Mouse (Mus musculus): ENCODE measurements around the gene Spag8. TPM values are rescaled to one million over a fixed set of nuclear protein-coding genes. Genes with fewer than 3 reads are reported as not detected.

The Spag8 gene
- polyA plus RNA-seq, 1 experiment: 0.02 TPM

GRCm38 (mm10) chr4:43640491-43640890 lies 12.9 kb downstream of the Spag8 start:
- Histone ChIP-seq H3K27me3 (ENCODE audit: control insufficient read depth, insufficient read depth, insufficient read length) (no peaks in the 10 kb centered on the region), H3K36me3 (ENCODE audit: control insufficient read depth, insufficient read depth) (no peaks in the 10 kb centered on the region), H3K4me3 (no peak overlapping the region), H3ac (ENCODE audit: control insufficient read depth, insufficient read length) (no peak overlapping the region), H3K79me2 (ENCODE audit: control insufficient read depth, insufficient read depth) (no peaks in the 10 kb centered on the region), H3K4me2 (ENCODE audit: low read depth) (no peak overlapping the region)
- TF ChIP-seq MYOG (IDR thresholded peaks at IDR 0.05; ENCODE audit: control insufficient read depth in 1 of 3, insufficient read depth in 1 of 3, insufficient read length in 2 of 3, low read depth in 2 of 3) (no peak), REST (IDR thresholded peaks at IDR 0.05; ENCODE audit: insufficient read depth, insufficient read length) (no peak), TCF3 (IDR thresholded peaks at IDR 0.05; ENCODE audit: insufficient read length, low read depth) (no peak), CEBPB (IDR thresholded peaks at IDR 0.05; ENCODE audit: insufficient read depth, poor library complexity, severe bottlenecking) (no peak), MYOD1 (IDR thresholded peaks at IDR 0.05; ENCODE audit: control insufficient read depth in 1 of 3, insufficient read length in 2 of 3, low read depth in 2 of 3) (no peak), MAX (IDR thresholded peaks at IDR 0.05; ENCODE audit: low read depth) (no peak), POLR2A (IDR thresholded peaks at IDR 0.05; ENCODE audit: insufficient read length, low read depth) (no peak), TCF12 (IDR thresholded peaks at IDR 0.05; ENCODE audit: insufficient read depth, poor library complexity, severe bottlenecking) (no peak), SRF (IDR thresholded peaks at IDR 0.05; ENCODE audit: control insufficient read depth, insufficient read length, low read depth) (no peak), POLR2AphosphoS2 (IDR thresholded peaks at IDR 0.05; ENCODE audit: insufficient read length, low read depth) (no peak)

GRCm38 (mm10) chr4:43640076-43640475 lies 13.3 kb downstream of the Spag8 start:
- no peaks in the 10 kb centered on the region for H3K79me2 ChIP-seq (ENCODE audit: control insufficient read depth, insufficient read depth)
- TF ChIP-seq MAX (IDR thresholded peaks at IDR 0.05; ENCODE audit: low read depth) (no peak), MYOD1 (IDR thresholded peaks at IDR 0.05; ENCODE audit: control insufficient read depth in 1 of 3, insufficient read length in 2 of 3, low read depth in 2 of 3) (no peak), SRF (IDR thresholded peaks at IDR 0.05; ENCODE audit: control insufficient read depth, insufficient read length, low read depth) (no peak), POLR2AphosphoS2 (IDR thresholded peaks at IDR 0.05; ENCODE audit: insufficient read length, low read depth) (no peak), MYOG (IDR thresholded peaks at IDR 0.05; ENCODE audit: control insufficient read depth in 1 of 3, insufficient read depth in 1 of 3, insufficient read length in 2 of 3, low read depth in 2 of 3) (no peak), TCF12 (IDR thresholded peaks at IDR 0.05; ENCODE audit: insufficient read depth, poor library complexity, severe bottlenecking) (no peak), CEBPB (IDR thresholded peaks at IDR 0.05; ENCODE audit: insufficient read depth, poor library complexity, severe bottlenecking) (no peak), E2F4 (IDR thresholded peaks at IDR 0.05; ENCODE audit: insufficient read depth) (no peak), TCF3 (IDR thresholded peaks at IDR 0.05; ENCODE audit: insufficient read length, low read depth) (no peak), REST (IDR thresholded peaks at IDR 0.05; ENCODE audit: insufficient read depth, insufficient read length) (no peak), USF1 (IDR thresholded peaks at IDR 0.05; ENCODE audit: low read depth) (no peak), POLR2A (IDR thresholded peaks at IDR 0.05; ENCODE audit: insufficient read length, low read depth) (no peak)
- no peak overlapping the region for H3K4me3 ChIP-seq
- H3K27me3 ChIP-seq (ENCODE audit: control insufficient read depth, insufficient read depth, insufficient read length): no peaks in the 10 kb centered on the region
- no peak overlapping the region for H3K4me2 ChIP-seq (ENCODE audit: low read depth)
- H3ac ChIP-seq (ENCODE audit: control insufficient read depth, insufficient read length): no peak overlapping the region
- no peaks in the 10 kb centered on the region for H3K36me3 ChIP-seq (ENCODE audit: control insufficient read depth, insufficient read depth)

- Histone ChIP-seq H3K36me3 (ENCODE audit: control insufficient read depth, insufficient read depth) (no peaks in the 10 kb centered on the region), H3ac (ENCODE audit: control insufficient read depth, insufficient read length) (no peak overlapping the region), H3K27me3 (ENCODE audit: control insufficient read depth, insufficient read depth, insufficient read length) (no peaks in the 10 kb centered on the region), H3K4me3 (no peak overlapping the region), H3K79me2 (ENCODE audit: control insufficient read depth, insufficient read depth) (no peaks in the 10 kb centered on the region), H3K4me2 (ENCODE audit: low read depth) (no peak overlapping the region)
- TF ChIP-seq MAX (IDR thresholded peaks at IDR 0.05; ENCODE audit: low read depth): no peak
Measured at GRCm38 (mm10) chr4:43636751-43637150, 16.6 kb downstream of the Spag8 start.

- no peak overlapping the region for H3ac ChIP-seq (ENCODE audit: control insufficient read depth, insufficient read length)
- H3K4me2 ChIP-seq (ENCODE audit: low read depth): no peak overlapping the region
- H3K4me3 ChIP-seq: no peak overlapping the region
- TF ChIP-seq SRF (IDR thresholded peaks at IDR 0.05; ENCODE audit: control insufficient read depth, insufficient read length, low read depth): no peak
- TF ChIP-seq REST (IDR thresholded peaks at IDR 0.05; ENCODE audit: insufficient read depth, insufficient read length): no peak
- TF ChIP-seq MAX (IDR thresholded peaks at IDR 0.05; ENCODE audit: low read depth): no peak
- TF ChIP-seq POLR2A (IDR thresholded peaks at IDR 0.05; ENCODE audit: insufficient read length, low read depth): no peak
- no peak for TF ChIP-seq TCF12 (IDR thresholded peaks at IDR 0.05; ENCODE audit: insufficient read depth, poor library complexity, severe bottlenecking)
- TF ChIP-seq MYOD1 (IDR thresholded peaks at IDR 0.05; ENCODE audit: control insufficient read depth in 1 of 3, insufficient read length in 2 of 3, low read depth in 2 of 3): no peak
- no peak for TF ChIP-seq MYOG (IDR thresholded peaks at IDR 0.05; ENCODE audit: control insufficient read depth in 1 of 3, insufficient read depth in 1 of 3, insufficient read length in 2 of 3, low read depth in 2 of 3)
- TF ChIP-seq POLR2AphosphoS2 (IDR thresholded peaks at IDR 0.05; ENCODE audit: insufficient read length, low read depth): no peak
- no peak for TF ChIP-seq E2F4 (IDR thresholded peaks at IDR 0.05; ENCODE audit: insufficient read depth)
- no peak for TF ChIP-seq TCF3 (IDR thresholded peaks at IDR 0.05; ENCODE audit: insufficient read length, low read depth)
- no peak for TF ChIP-seq CEBPB (IDR thresholded peaks at IDR 0.05; ENCODE audit: insufficient read depth, poor library complexity, severe bottlenecking)
- no peaks in the 10 kb centered on the region for H3K36me3 ChIP-seq (ENCODE audit: control insufficient read depth, insufficient read depth)
- no peaks in the 10 kb centered on the region for H3K27me3 ChIP-seq (ENCODE audit: control insufficient read depth, insufficient read depth, insufficient read length)
- H3K79me2 ChIP-seq (ENCODE audit: control insufficient read depth, insufficient read depth): no peaks in the 10 kb centered on the region
Measured at GRCm38 (mm10) chr4:43634621-43635374, 18.6 kb downstream of the Spag8 start.

GRCm38 (mm10) chr4:43633736-43634135 lies 19.7 kb downstream of the Spag8 start:
- Histone ChIP-seq H3K36me3 (ENCODE audit: control insufficient read depth, insufficient read depth) (no peaks in the 10 kb centered on the region), H3ac (ENCODE audit: control insufficient read depth, insufficient read length) (no peak overlapping the region), H3K79me2 (ENCODE audit: control insufficient read depth, insufficient read depth) (no peaks in the 10 kb centered on the region), H3K27me3 (ENCODE audit: control insufficient read depth, insufficient read depth, insufficient read length) (no peaks in the 10 kb centered on the region), H3K4me2 (ENCODE audit: low read depth) (no peak overlapping the region), H3K4me3 (no peak overlapping the region)
- TF ChIP-seq POLR2AphosphoS2 (IDR thresholded peaks at IDR 0.05; ENCODE audit: insufficient read length, low read depth) (no peak), TCF3 (IDR thresholded peaks at IDR 0.05; ENCODE audit: insufficient read length, low read depth) (no peak), MYOG (IDR thresholded peaks at IDR 0.05; ENCODE audit: control insufficient read depth in 1 of 3, insufficient read depth in 1 of 3, insufficient read length in 2 of 3, low read depth in 2 of 3) (no peak), POLR2A (IDR thresholded peaks at IDR 0.05; ENCODE audit: insufficient read length, low read depth) (no peak), CEBPB (IDR thresholded peaks at IDR 0.05; ENCODE audit: insufficient read depth, poor library complexity, severe bottlenecking) (no peak), SRF (IDR thresholded peaks at IDR 0.05; ENCODE audit: control insufficient read depth, insufficient read length, low read depth) (no peak), USF1 (IDR thresholded peaks at IDR 0.05; ENCODE audit: low read depth) (no peak), MYOD1 (IDR thresholded peaks at IDR 0.05; ENCODE audit: control insufficient read depth in 1 of 3, insufficient read length in 2 of 3, low read depth in 2 of 3) (no peak), MAX (IDR thresholded peaks at IDR 0.05; ENCODE audit: low read depth) (no peak)
